Mouse (Mus musculus): ENCODE data around the gene Fam187b. TPM values are rescaled to one million over a fixed set of nuclear protein-coding genes. Genes with fewer than 3 reads are reported as not detected.

The Fam187b gene
- polyA plus RNA-seq, 1 experiment from 2014 or later = 1.4 TPM

- no peak for DNase-seq (ENCODE audit: low spot score)
- Histone ChIP-seq H3K9me3 (no peaks in the 10 kb centered on the region), H3K4me3 (no peak overlapping the region), H3K27me3 (ENCODE audit: insufficient read depth, poor library complexity, severe bottlenecking) (peaks cover 19% of the 10 kb centered on the region), H3K27ac (no peak overlapping the region), H3K36me3 (no peaks in the 10 kb centered on the region), H3K4me1 (replicated peaks) (peaks cover 8% of the 10 kb centered on the region)
- 85% methylated on average over 7 of the region's 7 CpGs for WGBS
Observed at GRCm38 (mm10) chr7:31036917-31037316, 63.3 kb downstream of the Fam187b start.

GRCm38 (mm10) chr7:31037675-31038074 is 64.1 kb downstream of the Fam187b start:
- 71% methylated on average over 2 of the region's 2 CpGs for WGBS
- Histone ChIP-seq H3K4me1 (replicated peaks) (peaks cover 14% of the 10 kb centered on the region), H3K36me3 (no peaks in the 10 kb centered on the region), H3K4me3 (no peak overlapping the region), H3K27ac (no peak overlapping the region), H3K9me3 (no peaks in the 10 kb centered on the region), H3K27me3 (ENCODE audit: insufficient read depth, poor library complexity, severe bottlenecking) (peaks cover 26% of the 10 kb centered on the region)
- DNase-seq (ENCODE audit: low spot score) = no peak

- WGBS = 87% methylated on average over 4 of the region's 4 CpGs
Observed at GRCm38 (mm10) chr7:31039011-31039410, 65.4 kb downstream of the Fam187b start.

More at GRCm38 (mm10) chr7:31039011-31039410, 65.4 kb downstream of the Fam187b start:
- Histone ChIP-seq H3K9me3 (no peaks in the 10 kb centered on the region), H3K27me3 (ENCODE audit: insufficient read depth, poor library complexity, severe bottlenecking) (peaks cover 40% of the 10 kb centered on the region), H3K4me1 (replicated peaks) (peaks cover 14% of the 10 kb centered on the region), H3K4me3 (no peak overlapping the region), H3K27ac (no peak overlapping the region), H3K36me3 (no peaks in the 10 kb centered on the region)
- DNase-seq (ENCODE audit: low spot score) = no peak

Other genes with a start within 250 kb of the Fam187b start
- gene Tmem147, start 244.2 kb upstream of the Fam187b start, polyA plus RNA-seq (2016; fragmentation: Nextera tagmentation; extraction: Ambion mirVana) = 163 and 170 TPM in 2 replicates
- 0.26 and 0.69 TPM in 2 replicates for gene Gapdhs, start 230.1 kb upstream of the Fam187b start, polyA plus RNA-seq (2016; fragmentation: Nextera tagmentation; extraction: Ambion mirVana)
- gene Sbsn, start 222.3 kb upstream of the Fam187b start, polyA plus RNA-seq (2016; fragmentation: Nextera tagmentation; extraction: Ambion mirVana) = 0.72 and 0.93 TPM in 2 replicates
- gene Dmkn, start 210.0 kb upstream of the Fam187b start, polyA plus RNA-seq (2016; fragmentation: Nextera tagmentation; extraction: Ambion mirVana) = 0.59 TPM in 1 of 2 replicates, not detected in the other
- gene Krtdap, start 185.9 kb upstream of the Fam187b start, polyA plus RNA-seq (2016; fragmentation: Nextera tagmentation; extraction: Ambion mirVana) = not detected in 2 replicates
- not detected in 2 replicates for gene Ffar2, start 150.0 kb upstream of the Fam187b start, polyA plus RNA-seq (2016; fragmentation: Nextera tagmentation; extraction: Ambion mirVana)
- gene Ffar3, start 117.6 kb upstream of the Fam187b start, polyA plus RNA-seq (2016; fragmentation: Nextera tagmentation; extraction: Ambion mirVana) = not detected in 2 replicates
- gene Ffar1, start 112.2 kb upstream of the Fam187b start, polyA plus RNA-seq (2016; fragmentation: Nextera tagmentation; extraction: Ambion mirVana) = not detected in 2 replicates
- 0.11 TPM in 1 of 2 replicates, not detected in the other for gene Cd22, start 93.4 kb upstream of the Fam187b start, polyA plus RNA-seq (2016; fragmentation: Nextera tagmentation; extraction: Ambion mirVana)
- 0.61 and 0.67 TPM in 2 replicates for gene Mag, start 58.9 kb upstream of the Fam187b start, polyA plus RNA-seq (2016; fragmentation: Nextera tagmentation; extraction: Ambion mirVana)
- not detected in 2 replicates for gene Hamp2, start 49.1 kb upstream of the Fam187b start, polyA plus RNA-seq (2016; fragmentation: Nextera tagmentation; extraction: Ambion mirVana)
- not detected in 2 replicates for gene Hamp, start 29.8 kb upstream of the Fam187b start, polyA plus RNA-seq (2016; fragmentation: Nextera tagmentation; extraction: Ambion mirVana)
- gene Usf2, start 17.0 kb upstream of the Fam187b start, polyA plus RNA-seq (2016; fragmentation: Nextera tagmentation; extraction: Ambion mirVana) = 23.6 and 26.3 TPM in 2 replicates
- 21.2 and 29.8 TPM in 2 replicates for gene Lsr, start 326 bp upstream of the Fam187b start, polyA plus RNA-seq (2016; fragmentation: Nextera tagmentation; extraction: Ambion mirVana)
- 11.6 and 14.7 TPM in 2 replicates for gene Fxyd5, start 68.7 kb downstream of the Fam187b start, polyA plus RNA-seq (2016; fragmentation: Nextera tagmentation; extraction: Ambion mirVana)
- gene Fxyd7, start 77.7 kb downstream of the Fam187b start, polyA plus RNA-seq (2016; fragmentation: Nextera tagmentation; extraction: Ambion mirVana) = 1.4 and 7.6 TPM in 2 replicates
- gene Fxyd1, start 83.4 kb downstream of the Fam187b start, polyA plus RNA-seq (2016; fragmentation: Nextera tagmentation; extraction: Ambion mirVana) = 14.0 and 17.1 TPM in 2 replicates
- 2.3 and 6.3 TPM in 2 replicates for gene Lgi4, start 85.6 kb downstream of the Fam187b start, polyA plus RNA-seq (2016; fragmentation: Nextera tagmentation; extraction: Ambion mirVana)
- 7.9 and 10.8 TPM in 2 replicates for gene Fxyd3, start 102.9 kb downstream of the Fam187b start, polyA plus RNA-seq (2016; fragmentation: Nextera tagmentation; extraction: Ambion mirVana)
- gene Hpn, start 141.5 kb downstream of the Fam187b start, polyA plus RNA-seq (2016; fragmentation: Nextera tagmentation; extraction: Ambion mirVana) = 3.0 and 4.5 TPM in 2 replicates
- gene Scn1b, start 153.2 kb downstream of the Fam187b start, polyA plus RNA-seq (2016; fragmentation: Nextera tagmentation; extraction: Ambion mirVana) = 1.2 and 1.3 TPM in 2 replicates
- gene Gramd1a, start 182.1 kb downstream of the Fam187b start, polyA plus RNA-seq (2016; fragmentation: Nextera tagmentation; extraction: Ambion mirVana) = 111 and 144 TPM in 2 replicates